31 mouse cellular contexts compared by ENCODE assay signal in genomic region chr16:33629539-33629938, GRCm38 (mm10).
"Had no signal": no experiment of that assay in that cellular context is flagged by ENCODE, and none has a peak within 500 bp of the region (broad histone marks: within the 10 kb centered on the region; RNA-seq: fewer than 3 reads in every experiment).

No protein-coding gene starts in this region.

- H3K27me3 ChIP-seq: heart, embryonic 12.5 days; heart, embryonic 13.5 days; heart, embryonic 15.5 days; hindbrain, embryonic 12.5 days; hindbrain, embryonic 13.5 days; hindbrain, embryonic 15.5 days; intestine, embryonic 15.5 days; kidney, embryonic 15.5 days had no signal

- H3K4me2 ChIP-seq: heart, embryonic 11.5 days; heart, embryonic 12.5 days; heart, embryonic 13.5 days; heart, embryonic 15.5 days; hindbrain, embryonic 12.5 days; hindbrain, embryonic 13.5 days; hindbrain, embryonic 14.5 days; hindbrain, embryonic 15.5 days; intestine, embryonic 15.5 days; kidney, embryonic 15.5 days had no signal

- H3K4me3 ChIP-seq: heart, embryonic 12.5 days; heart, embryonic 13.5 days; heart, embryonic 15.5 days; hindbrain, embryonic 10.5 days; hindbrain, embryonic 12.5 days; hindbrain, embryonic 13.5 days; hindbrain, embryonic 15.5 days; intestine, embryonic 15.5 days; kidney, embryonic 15.5 days; layer of hippocampus, adult 2 months; left cerebral cortex, adult 2 months had no signal

- H3K27ac ChIP-seq: heart, embryonic 13.5 days; heart, embryonic 15.5 days; hindbrain, embryonic 10.5 days; hindbrain, embryonic 12.5 days; hindbrain, embryonic 13.5 days; hindbrain, embryonic 14.5 days; hindbrain, embryonic 15.5 days; hindbrain, postnatal 0 days; intestine, embryonic 15.5 days; kidney, embryonic 15.5 days; kidney, postnatal 0 days; layer of hippocampus, adult 2 months; left cerebral cortex, adult 2 months had no signal

- H3K4me1 ChIP-seq: heart, embryonic 12.5 days; heart, embryonic 13.5 days; heart, embryonic 15.5 days; hindbrain, embryonic 10.5 days; hindbrain, embryonic 12.5 days; hindbrain, embryonic 13.5 days; hindbrain, embryonic 15.5 days; intestine, embryonic 15.5 days; kidney, embryonic 15.5 days had no signal

- DNase-seq: heart, postnatal 10 days; heart, postnatal 14 days; heart, postnatal 36 days; heart, postnatal 4 days; kidney, adult 11 months; kidney, adult 18-20 months; kidney, adult 2 months; kidney, adult 8-10 months; kidney, adult 9 months; kidney, postnatal 10 days; kidney, postnatal 14 days; kidney, postnatal 25 days; kidney, postnatal 36 days; kidney, postnatal 4 days; layer of hippocampus, adult 9-11 months; layer of hippocampus, postnatal 36 days had no signal

- H3K9me3 ChIP-seq: heart, embryonic 12.5 days; heart, embryonic 15.5 days; hindbrain, embryonic 10.5 days; hindbrain, embryonic 12.5 days; hindbrain, embryonic 13.5 days; hindbrain, embryonic 15.5 days; intestine, embryonic 15.5 days; kidney, embryonic 15.5 days had no signal

- H3K36me3 ChIP-seq: heart, embryonic 12.5 days; heart, embryonic 13.5 days; heart, embryonic 15.5 days; hindbrain, embryonic 10.5 days; hindbrain, embryonic 12.5 days; hindbrain, embryonic 13.5 days; hindbrain, embryonic 15.5 days; intestine, embryonic 15.5 days; kidney, embryonic 15.5 days had no signal
